Mouse (Mus musculus) stomach, embryonic 15.5 days (tissue): Measurements from ENCODE around the gene Spag9. TPM values are rescaled to one million over a fixed set of nuclear protein-coding genes. Genes with fewer than 3 reads are reported as not detected.
A peak's percentile ranks its signal among the peaks of the same experiment; 100 is the strongest.

Experiments
- ATAC-seq: fragments of 200-750 bp; cut with Nextera tagmentation; 2 replicates; pipeline ENCODE4 v1.8.0; 2017; ENCODE audit warnings: low read depth, moderate number of reproducible peaks, moderate TSS enrichment; ENCODE audit not compliant: insufficient read depth, low FRiP score
- H3K27ac ChIP-seq: fragments of 300-500 bp; sonication (generic); 2 replicates; pipeline ENCODE4 v1.5.1; 2015; ENCODE audit warnings: mild to moderate bottlenecking, inconsistent platforms
- H3K27me3 ChIP-seq: fragments of 300-500 bp; sonication (generic); replicated peaks from 2 replicates; pipeline ENCODE4 v1.6.1; 2015; ENCODE audit warnings: inconsistent platforms
- H3K36me3 ChIP-seq: fragments of 300-500 bp; sonication (generic); 2 replicates; pipeline ENCODE4 v1.6.1; 2015; ENCODE audit warnings: inconsistent platforms
- H3K4me1 ChIP-seq: fragments of 300-500 bp; sonication (generic); 2 replicates; pipeline ENCODE4 v1.6.1; 2015; ENCODE audit warnings: inconsistent platforms
- H3K4me2 ChIP-seq: fragments of 300-500 bp; sonication (generic); 2 replicates; pipeline ENCODE4 v1.6.1; 2015; ENCODE audit warnings: mild to moderate bottlenecking, inconsistent platforms
- H3K4me3 ChIP-seq: fragments of 300-500 bp; sonication (generic); replicated peaks from 2 replicates; pipeline ENCODE4 v1.5.1; 2015; ENCODE audit warnings: inconsistent platforms
- H3K9ac ChIP-seq: fragments of 300-500 bp; sonication (generic); 2 replicates; pipeline ENCODE4 v1.6.1; 2015; ENCODE audit warnings: inconsistent platforms
- H3K9me3 ChIP-seq: fragments of 300-500 bp; sonication (generic); 2 replicates; pipeline ENCODE4 v1.6.1; 2016; ENCODE audit warnings: inconsistent platforms
- WGBS: fragments of 180-500 bp; shearing (Covaris S2); methylation state at CpG from one replicate; pipeline ENCODE4 v1.1.7; 2015; 5-methylcytosine and 5-hydroxymethylcytosine counted together
- polyA plus RNA-seq: library from polyadenylated mRNA; unstranded; fragments of >200 nt; fragmentation: Nextera tagmentation; extraction: Ambion mirVana; gene quantifications from 2 replicates; pipeline ENCODE4 v1.2.1, GENCODE M21; 2015

Gene Spag9
- polyA plus RNA-seq, 1 experiment from 2014 or later = 45.6 TPM

DNA sequence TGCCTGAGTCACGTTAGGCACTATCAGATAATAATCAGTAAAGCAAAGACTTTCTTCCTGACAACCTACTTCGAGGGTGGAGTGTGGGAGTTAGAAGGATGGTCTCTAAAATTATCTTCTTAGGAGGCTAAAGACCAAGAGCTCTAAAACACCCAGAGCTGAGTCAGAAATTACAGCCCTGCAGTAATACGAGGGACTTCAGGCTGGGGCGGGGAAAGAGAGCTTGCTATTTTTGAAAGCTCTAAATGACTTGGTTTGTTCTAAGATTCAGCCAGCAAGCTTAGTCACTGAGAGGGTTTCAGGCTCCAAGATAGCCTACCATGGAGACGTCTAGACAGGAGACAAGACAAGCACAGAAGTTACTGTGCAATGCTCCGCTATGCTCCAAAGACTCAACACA lies 30.5 kb upstream of the Spag9 start:
- 85% methylated on average over 6 of the region's 6 CpGs for WGBS
- ATAC-seq = no peak
- Histone ChIP-seq H3K27ac (no peak overlapping the region), H3K9me3 (no peaks in the 10 kb centered on the region), H3K4me3 (no peak overlapping the region), H3K4me1 (peaks cover 10% of the 10 kb centered on the region; the same call in 1 of the 2 replicates), H3K27me3 (no peaks in the 10 kb centered on the region), H3K9ac (no peak overlapping the region), H3K36me3 (peaks cover 37% of the 10 kb centered on the region), H3K4me2 (no peak overlapping the region)

GRCm38 (mm10) chr11:93967381-93967780 lies 28.5 kb upstream of the Spag9 start:
- peak overlapping the region; percentile 27 for H3K9ac ChIP-seq
- peaks cover 25% of the 10 kb centered on the region for H3K36me3 ChIP-seq
- peak overlapping the region; percentile 51 for H3K27ac ChIP-seq
- peak overlapping the region; percentile 64 for H3K4me3 ChIP-seq
- peak overlapping the region; percentile 78 for H3K4me2 ChIP-seq
- H3K4me1 ChIP-seq = peaks cover 10% of the 10 kb centered on the region; the same call in 1 of the 2 replicates
- H3K9me3 ChIP-seq = no peaks in the 10 kb centered on the region
- ATAC-seq = no peak
- no peaks in the 10 kb centered on the region for H3K27me3 ChIP-seq
- WGBS = 3% methylated on average over 11 of the region's 11 CpGs

DNA sequence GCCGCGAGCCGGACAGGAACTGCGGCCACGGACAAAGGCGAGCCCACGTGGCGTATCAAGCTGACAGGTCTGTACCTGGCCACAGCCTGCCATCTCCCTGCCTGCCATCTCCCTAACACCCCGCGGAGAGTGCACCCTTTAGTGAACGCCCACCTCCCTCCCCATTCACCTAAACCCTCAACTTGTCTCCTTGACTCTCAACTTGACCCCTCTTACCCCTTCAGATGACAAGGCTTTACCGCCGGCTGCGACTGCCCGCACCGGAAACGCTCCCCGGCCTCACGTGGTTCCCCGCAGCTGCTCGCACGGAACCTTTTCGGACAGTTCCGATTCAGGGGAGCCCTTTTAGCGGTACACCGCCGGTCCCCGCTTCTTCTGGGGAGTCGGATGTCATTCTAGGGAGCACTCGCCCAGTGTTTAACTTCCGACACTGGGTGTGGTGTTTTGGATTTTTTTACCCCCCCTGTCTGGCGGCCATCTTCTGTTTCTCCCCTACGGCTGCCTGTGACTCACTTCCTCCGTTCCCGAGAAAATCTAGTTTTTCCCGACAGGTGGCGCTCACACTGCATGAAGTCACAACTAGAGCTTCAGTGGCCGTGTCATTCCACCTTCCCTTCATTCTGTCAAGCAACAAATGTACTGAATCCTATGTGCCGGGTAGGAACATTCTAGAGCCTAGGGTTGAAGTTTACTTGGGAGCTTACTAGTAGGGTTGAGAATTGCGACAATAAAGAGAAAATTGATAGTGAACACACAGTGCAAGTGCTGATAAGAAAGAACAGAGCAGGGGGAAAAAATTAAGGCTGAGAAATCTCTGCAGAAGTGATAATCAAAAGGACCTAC lies 27.7 kb upstream of the Spag9 start, which contains the start of the genes Gm20390 and Nme1:
Gm20390 (minus strand) TSS at position 289 of the 843 bp plus-strand sequence.
Nme1 (minus strand) TSS at position 517 of the 843 bp plus-strand sequence.
- WGBS = under 1% methylated on average over 40 of the region's 40 CpGs
- H3K9ac ChIP-seq = peak within 1 kb of the TSS; percentile 27
- H3K4me2 ChIP-seq = peak within 1 kb of the TSS; percentile 78
- peak; percentile 96 for ATAC-seq
- H3K4me1 ChIP-seq = peaks cover 10% of the 10 kb centered on the region; the same call in 1 of the 2 replicates
- peak within 1 kb of the TSS; percentile 51 for H3K27ac ChIP-seq
- H3K4me3 ChIP-seq = peak within 1 kb of the TSS; percentile 64
- no peaks in the 10 kb centered on the region for H3K27me3 ChIP-seq
- no peaks in the 10 kb centered on the region for H3K9me3 ChIP-seq
- H3K36me3 ChIP-seq = peaks cover 25% of the 10 kb centered on the region

DNA sequence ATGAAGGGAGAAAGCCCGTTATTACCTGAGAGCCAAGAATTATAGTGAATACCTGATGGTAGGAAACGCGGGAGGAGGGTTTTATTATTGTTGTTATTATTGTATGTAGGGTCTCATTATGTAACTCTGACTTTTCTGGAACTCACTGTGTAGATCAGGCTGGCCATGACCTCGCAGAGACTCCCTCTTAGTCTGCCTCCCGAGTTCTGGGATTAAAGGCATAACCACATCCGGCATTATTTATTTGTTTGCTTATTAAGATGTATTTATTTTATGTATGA lies 27.1 kb upstream of the Spag9 start:
- Histone ChIP-seq H3K27ac (no peak overlapping the region), H3K9me3 (no peaks in the 10 kb centered on the region), H3K4me2 (peak overlapping the region; percentile 51), H3K4me1 (peaks cover 10% of the 10 kb centered on the region; the same call in 1 of the 2 replicates), H3K36me3 (peaks cover 21% of the 10 kb centered on the region), H3K27me3 (no peaks in the 10 kb centered on the region), H3K4me3 (peak overlapping the region; percentile 64), H3K9ac (no peak overlapping the region)
- ATAC-seq = no peak
- 50% methylated on average over 6 of the region's 6 CpGs for WGBS

GRCm38 (mm10) chr11:93969171-93969570 lies 26.7 kb upstream of the Spag9 start:
- 89% methylated on average over 6 of the region's 6 CpGs for WGBS

GRCm38 (mm10) chr11:93969799-93970198 lies 26.1 kb upstream of the Spag9 start:
- Histone ChIP-seq H3K9ac (no peak overlapping the region), H3K27me3 (no peaks in the 10 kb centered on the region), H3K4me3 (no peak overlapping the region), H3K4me1 (peaks cover 10% of the 10 kb centered on the region; the same call in 1 of the 2 replicates), H3K36me3 (peaks cover 11% of the 10 kb centered on the region; the same call in 1 of the 2 replicates), H3K27ac (no peak overlapping the region), H3K9me3 (no peaks in the 10 kb centered on the region), H3K4me2 (no peak overlapping the region)
- no peak for ATAC-seq
- WGBS = 63% methylated on average over 1 of the region's 1 CpGs

More at GRCm38 (mm10) chr11:93969171-93969570, 26.7 kb upstream of the Spag9 start:
- H3K27ac ChIP-seq = no peak overlapping the region
- no peaks in the 10 kb centered on the region for H3K9me3 ChIP-seq
- ATAC-seq = no peak
- H3K4me2 ChIP-seq = no peak overlapping the region
- H3K4me3 ChIP-seq = no peak overlapping the region
- peaks cover 10% of the 10 kb centered on the region; the same call in 1 of the 2 replicates for H3K4me1 ChIP-seq
- no peaks in the 10 kb centered on the region for H3K27me3 ChIP-seq
- H3K9ac ChIP-seq = no peak overlapping the region
- H3K36me3 ChIP-seq = peaks cover 17% of the 10 kb centered on the region

DNA sequence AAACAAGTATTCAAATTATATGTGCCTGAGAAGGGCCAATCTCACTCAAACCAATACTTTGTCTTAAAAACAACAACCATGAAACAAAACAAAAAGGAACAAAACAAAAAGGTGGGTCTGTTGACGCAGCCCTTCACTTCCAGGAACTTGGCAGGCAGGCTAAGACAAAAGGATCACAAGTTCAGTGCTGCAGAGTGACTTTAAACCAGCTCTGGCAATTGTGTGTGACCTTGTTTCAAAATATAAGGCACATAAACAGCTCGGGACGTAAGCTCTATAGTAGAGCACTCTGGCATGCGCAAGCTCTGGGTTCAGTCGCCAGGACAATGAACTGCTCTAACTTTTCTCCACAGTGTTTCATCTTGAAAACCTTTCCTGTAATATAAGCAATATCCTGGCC lies 22.9 kb upstream of the Spag9 start:
- H3K27ac ChIP-seq = no peak overlapping the region
- peaks cover 5% of the 10 kb centered on the region; the same call in 1 of the 2 replicates for H3K4me1 ChIP-seq
- H3K36me3 ChIP-seq = no peaks in the 10 kb centered on the region
- WGBS = 82% methylated on average over 5 of the region's 5 CpGs
- H3K4me2 ChIP-seq = no peak overlapping the region
- no peak overlapping the region for H3K9ac ChIP-seq
- H3K9me3 ChIP-seq = no peaks in the 10 kb centered on the region
- no peaks in the 10 kb centered on the region for H3K27me3 ChIP-seq
- no peak for ATAC-seq
- no peak overlapping the region for H3K4me3 ChIP-seq

- no peak overlapping the region for H3K27ac ChIP-seq
- H3K4me2 ChIP-seq = no peak overlapping the region
- H3K36me3 ChIP-seq = no peaks in the 10 kb centered on the region
- H3K27me3 ChIP-seq = no peaks in the 10 kb centered on the region
- H3K9ac ChIP-seq = no peak overlapping the region
- ATAC-seq = no peak
- H3K4me1 ChIP-seq = no peaks in the 10 kb centered on the region
- 31% methylated on average over 6 of the region's 6 CpGs for WGBS
- no peak overlapping the region for H3K4me3 ChIP-seq
- H3K9me3 ChIP-seq = no peaks in the 10 kb centered on the region
These were observed 16.3 kb upstream of the Spag9 start for GRCm38 (mm10) chr11:93979502-93980049.

- ATAC-seq = no peak
- 89% methylated on average over 3 of the region's 3 CpGs for WGBS
- Histone ChIP-seq H3K27me3 (no peaks in the 10 kb centered on the region), H3K4me2 (no peak overlapping the region), H3K36me3 (no peaks in the 10 kb centered on the region), H3K4me1 (peaks cover 10% of the 10 kb centered on the region; the same call in 1 of the 2 replicates), H3K9ac (no peak overlapping the region), H3K9me3 (no peaks in the 10 kb centered on the region), H3K27ac (no peak overlapping the region), H3K4me3 (no peak overlapping the region)
These were observed 11.3 kb upstream of the Spag9 start for GRCm38 (mm10) chr11:93984619-93985018.

- no peak overlapping the region for H3K4me2 ChIP-seq
- H3K27ac ChIP-seq = no peak overlapping the region
- H3K4me3 ChIP-seq = no peak overlapping the region
- 82% methylated on average over 5 of the region's 5 CpGs for WGBS
- no peaks in the 10 kb centered on the region for H3K9me3 ChIP-seq
- no peaks in the 10 kb centered on the region for H3K36me3 ChIP-seq
- peaks cover 10% of the 10 kb centered on the region; the same call in 1 of the 2 replicates for H3K4me1 ChIP-seq
- no peak overlapping the region for H3K9ac ChIP-seq
- no peak for ATAC-seq
- no peaks in the 10 kb centered on the region for H3K27me3 ChIP-seq
These were observed 10.6 kb upstream of the Spag9 start for GRCm38 (mm10) chr11:93985265-93985664.

DNA sequence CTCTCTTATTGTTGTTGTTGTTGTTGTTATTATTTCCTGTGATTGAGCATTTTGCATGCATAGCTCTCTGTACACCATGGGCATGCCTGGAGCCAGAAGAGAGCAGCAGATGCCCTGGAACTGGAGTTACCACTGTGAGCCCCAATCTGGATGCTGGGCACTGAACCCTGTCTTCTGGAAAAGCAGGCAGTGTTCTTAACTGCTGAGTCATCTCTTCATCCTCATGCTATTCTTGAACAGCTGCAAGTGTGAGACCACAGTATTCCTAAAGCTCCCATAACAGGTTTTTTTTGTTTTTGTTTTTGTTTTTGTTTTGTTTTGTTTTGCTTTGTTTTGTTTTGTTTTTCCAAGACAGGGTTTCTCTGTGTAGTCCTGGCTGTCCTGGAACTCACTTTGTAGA lies 9.6 kb upstream of the Spag9 start:
- Histone ChIP-seq H3K9me3 (no peaks in the 10 kb centered on the region), H3K27me3 (no peaks in the 10 kb centered on the region), H3K9ac (no peak overlapping the region), H3K36me3 (no peaks in the 10 kb centered on the region), H3K27ac (no peak overlapping the region), H3K4me1 (peaks cover 10% of the 10 kb centered on the region; the same call in 1 of the 2 replicates), H3K4me3 (no peak overlapping the region), H3K4me2 (no peak overlapping the region)
- no peak for ATAC-seq

GRCm38 (mm10) chr11:93987026-93987425 lies 8.9 kb upstream of the Spag9 start:
- no peaks in the 10 kb centered on the region for H3K27me3 ChIP-seq
- H3K9ac ChIP-seq = no peak overlapping the region
- WGBS = 80% methylated on average over 4 of the region's 4 CpGs
- no peak for ATAC-seq
- no peaks in the 10 kb centered on the region for H3K36me3 ChIP-seq
- H3K4me3 ChIP-seq = no peak overlapping the region
- no peaks in the 10 kb centered on the region for H3K9me3 ChIP-seq
- H3K27ac ChIP-seq = peak overlapping the region; percentile 71; the same call in 1 of the 2 replicates
- H3K4me2 ChIP-seq = no peak overlapping the region
- H3K4me1 ChIP-seq = peaks cover 10% of the 10 kb centered on the region; the same call in 1 of the 2 replicates
